Mouse (Mus musculus): ENCODE results near the gene Akr1a1.
"Not testable (repeated sequence)": the region's sequence is repeated elsewhere in the genome, so short reads cannot be mapped to it uniquely, and the experiment has no call there.

The Akr1a1 gene

GRCm38 (mm10) chr4:116650924-116651796 is at the start of gene Akr1a1:
Akr1a1 (minus strand) TSS chr4:116651680.
- peak; percentile 85 to 90 for DNase-seq (ENCODE audit: low spot score in 2 of 2)

DNA sequence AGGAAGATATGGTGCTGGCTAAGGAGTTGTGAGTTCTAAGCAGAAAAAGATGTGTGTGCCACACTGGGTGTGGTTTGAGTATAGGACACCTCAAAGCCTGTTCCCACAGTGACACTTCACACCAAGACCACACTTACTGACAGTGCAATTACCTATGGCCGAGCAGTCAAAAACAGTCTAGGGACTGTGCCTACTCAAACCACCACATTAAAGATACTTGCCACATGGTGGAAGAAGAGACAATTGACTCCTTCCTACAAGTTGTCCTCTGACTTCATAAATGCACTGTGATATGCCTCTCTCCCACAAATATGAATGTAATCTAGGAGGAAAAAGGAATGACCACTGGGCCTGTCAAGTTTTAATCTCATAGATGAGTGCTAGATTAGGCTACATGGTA is 49.5 kb upstream of the Akr1a1 start:
- DNase-seq (ENCODE audit: low spot score in 2 of 2), result no peak

GRCm38 (mm10) chr4:116698693-116699342 is 47.3 kb upstream of the Akr1a1 start:
- DNase-seq (ENCODE audit: low spot score in 2 of 2), result no peak

- no peak for DNase-seq (ENCODE audit: low spot score in 2 of 2)
These were observed 42.3 kb upstream of the Akr1a1 start for GRCm38 (mm10) chr4:116693785-116694184.

DNA sequence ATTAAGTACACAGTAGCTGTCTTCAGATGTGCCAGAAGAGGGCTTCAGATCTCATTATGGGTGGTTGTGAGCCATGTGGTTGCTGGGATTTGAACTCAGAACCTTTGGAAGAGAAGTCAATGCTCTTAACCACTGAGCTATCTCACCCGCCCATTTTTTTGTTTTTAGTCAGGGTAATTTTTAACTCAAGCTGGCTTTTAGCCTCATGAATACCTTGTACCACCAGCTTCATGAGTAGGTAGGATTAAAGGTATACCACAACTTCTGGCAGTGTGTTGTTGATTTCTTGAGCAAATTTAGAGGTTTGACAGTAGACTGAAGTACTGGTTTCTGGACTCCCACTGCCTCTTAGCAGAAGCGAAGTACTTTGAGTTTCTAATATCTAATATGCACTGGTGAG is 40.7 kb upstream of the Akr1a1 start:
- DNase-seq (ENCODE audit: low spot score in 2 of 2), result no peak

- DNase-seq (ENCODE audit: low spot score in 2 of 2), result no peak
These were observed 37.9 kb upstream of the Akr1a1 start for GRCm38 (mm10) chr4:116689309-116689876.

DNA sequence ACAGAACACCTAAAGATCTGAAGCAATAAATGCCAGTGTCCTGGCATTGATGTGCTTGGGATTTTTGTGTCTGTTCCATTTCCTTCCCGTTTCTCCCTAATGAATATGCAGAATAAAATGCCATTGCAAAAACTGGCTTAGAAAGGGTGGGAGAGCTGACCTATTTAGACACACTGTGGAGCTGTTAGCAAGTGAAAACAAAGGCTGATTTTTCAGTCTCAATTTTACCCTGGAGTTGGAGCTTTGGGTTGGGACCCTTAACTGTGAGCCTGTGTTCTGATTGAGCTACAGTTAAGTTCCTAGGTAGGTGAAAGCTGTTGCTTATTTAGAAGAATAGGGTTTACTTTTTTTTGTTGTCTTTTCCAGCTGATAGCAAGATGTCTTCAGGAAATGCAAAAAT is 35.6 kb upstream of the Akr1a1 start:
- no peak for DNase-seq (ENCODE audit: low spot score in 2 of 2)

- peak; percentile 90 for DNase-seq (ENCODE audit: low spot score in 2 of 2)
These were observed 34.1 kb upstream of the Akr1a1 start, which contains the start of gene Prdx1 for GRCm38 (mm10) chr4:116685402-116686061. Prdx1 (plus strand) TSS chr4:116685544.

DNA sequence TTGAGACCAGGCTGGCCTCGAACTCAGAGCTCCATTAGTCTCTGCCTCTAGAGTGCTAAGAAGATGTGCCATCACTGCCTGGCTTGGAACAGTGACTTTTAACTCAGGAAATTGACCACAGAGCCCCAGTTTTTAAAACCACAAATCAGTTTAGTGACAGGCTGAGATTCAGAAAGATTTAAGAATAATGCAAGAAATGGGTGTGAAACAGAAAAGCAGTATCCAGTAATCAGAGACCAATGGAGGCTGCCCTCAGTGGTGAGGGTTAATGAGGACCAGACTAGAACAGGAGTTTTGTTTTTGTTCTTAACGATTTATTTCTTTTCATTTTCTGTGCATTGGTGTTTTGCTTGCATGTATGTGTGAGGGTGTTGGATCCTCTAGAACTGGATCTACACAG is 33.2 kb upstream of the Akr1a1 start:
- DNase-seq (ENCODE audit: low spot score in 2 of 2), result no peak

GRCm38 (mm10) chr4:116683957-116684356 is 32.5 kb upstream of the Akr1a1 start:
- no peak for DNase-seq (ENCODE audit: low spot score in 2 of 2)

- DNase-seq (ENCODE audit: low spot score in 2 of 2), result not testable (repeated sequence)
These were observed 29.0 kb upstream of the Akr1a1 start for GRCm38 (mm10) chr4:116680521-116680920.

GRCm38 (mm10) chr4:116679141-116679540 is 27.7 kb upstream of the Akr1a1 start:
- no peak for DNase-seq (ENCODE audit: low spot score in 2 of 2)

DNA sequence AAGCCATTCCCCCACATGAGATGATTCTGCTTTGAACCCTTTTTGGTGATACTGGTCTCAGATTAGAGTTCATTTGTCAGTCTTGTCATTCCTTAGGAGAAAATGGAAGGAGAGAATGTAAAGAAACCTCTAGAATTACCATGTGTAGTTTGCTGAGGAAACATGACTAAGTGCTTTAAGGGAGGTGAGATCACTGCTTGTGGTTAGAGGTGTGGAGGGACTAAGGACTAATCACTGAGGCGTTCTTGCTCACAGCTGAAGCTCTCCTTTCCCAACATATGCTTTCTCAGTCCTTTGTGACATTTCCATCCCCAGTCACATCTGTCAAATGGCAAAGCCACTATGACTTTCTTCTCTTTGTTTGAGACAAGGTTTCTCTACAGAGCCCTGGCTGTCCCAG is 26.3 kb upstream of the Akr1a1 start:
- no peak for DNase-seq (ENCODE audit: low spot score in 2 of 2)

DNA sequence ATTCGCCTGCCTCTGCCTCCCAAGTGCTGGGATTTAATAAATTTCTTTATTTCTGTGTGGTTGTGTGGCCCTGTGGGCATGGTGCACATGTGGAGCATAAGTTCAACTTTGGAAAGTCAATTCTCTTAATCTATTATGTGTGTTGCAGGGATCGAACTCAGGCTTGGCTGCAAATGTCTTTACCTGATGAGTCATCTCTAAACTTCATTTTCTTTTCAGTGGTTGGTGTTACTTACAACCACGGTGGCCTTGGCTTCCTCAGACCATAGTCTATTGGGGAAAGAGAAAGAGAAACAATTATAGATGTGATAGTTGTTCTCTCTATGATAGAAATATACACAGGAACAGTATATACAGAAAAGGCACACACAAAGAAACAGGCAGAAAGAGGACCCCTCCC is 24.5 kb upstream of the Akr1a1 start:
- DNase-seq (ENCODE audit: low spot score in 2 of 2), result no peak

DNA sequence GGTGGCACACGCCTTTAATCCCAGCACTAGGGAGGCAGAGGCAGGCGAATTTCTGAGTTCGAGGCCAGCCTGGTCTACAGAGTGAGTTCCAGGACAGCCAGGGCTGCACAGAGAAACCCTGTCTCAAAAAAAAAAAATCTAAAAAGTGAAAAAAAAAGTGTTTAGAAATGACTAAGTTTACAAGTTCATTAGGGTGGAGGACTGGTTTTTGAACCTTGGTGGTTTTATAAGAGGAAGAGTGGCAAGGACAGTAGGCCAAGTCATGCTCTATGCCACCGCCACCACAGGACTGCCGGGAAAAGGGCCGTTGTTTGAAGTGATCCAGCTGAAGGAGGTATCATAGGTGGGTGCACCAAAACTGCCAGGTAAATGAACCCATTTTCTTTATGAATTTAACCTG is 23.3 kb upstream of the Akr1a1 start:
- DNase-seq (ENCODE audit: low spot score in 2 of 2), result not testable (repeated sequence)

- no peak for DNase-seq (ENCODE audit: low spot score in 2 of 2)
These were observed 21.3 kb upstream of the Akr1a1 start for GRCm38 (mm10) chr4:116672785-116673184.

GRCm38 (mm10) chr4:116669291-116669690 is 17.8 kb upstream of the Akr1a1 start:
- no peak for DNase-seq (ENCODE audit: low spot score in 2 of 2)

DNA sequence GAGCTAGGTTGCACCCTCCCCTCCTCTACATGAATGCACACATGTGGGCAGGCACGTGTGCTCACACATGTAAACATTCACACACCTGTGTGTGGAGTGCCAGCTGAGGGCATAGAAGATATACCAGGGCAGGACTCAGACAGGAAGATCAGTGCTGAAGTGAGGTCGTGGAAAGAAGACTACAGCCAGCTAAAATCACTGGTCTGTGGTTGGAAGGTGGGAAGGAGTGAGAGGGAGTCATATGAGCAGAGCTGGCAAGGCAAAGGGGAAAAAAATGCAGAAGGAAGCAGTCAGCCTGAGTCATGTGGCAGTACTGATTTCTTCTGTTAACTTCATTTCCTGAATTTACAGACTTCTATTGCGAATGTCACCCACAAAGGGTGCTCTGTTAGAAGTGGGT is 16.7 kb upstream of the Akr1a1 start:
- no peak for DNase-seq (ENCODE audit: low spot score in 2 of 2)

GRCm38 (mm10) chr4:116666625-116667024 is 15.1 kb upstream of the Akr1a1 start:
- no peak for DNase-seq (ENCODE audit: low spot score in 2 of 2)

- no peak for DNase-seq (ENCODE audit: low spot score in 2 of 2)
These were observed 10.5 kb upstream of the Akr1a1 start for GRCm38 (mm10) chr4:116661998-116662397.

- DNase-seq (ENCODE audit: low spot score in 2 of 2), result no peak
These were observed 9.3 kb upstream of the Akr1a1 start for GRCm38 (mm10) chr4:116660829-116661228.

- DNase-seq (ENCODE audit: low spot score in 2 of 2), result not testable (repeated sequence)
These were observed 8.4 kb upstream of the Akr1a1 start for GRCm38 (mm10) chr4:116659916-116660315.
